Mouse (Mus musculus) testis, postnatal 14 days (tissue): Measurements from ENCODE around the gene Mn1.

Source experiments
- DNase-seq: peaks from one replicate; pipeline ENCODE4 v3.0.0; 2021; ENCODE audit warnings: low spot score

Mn1 gene

DNA sequence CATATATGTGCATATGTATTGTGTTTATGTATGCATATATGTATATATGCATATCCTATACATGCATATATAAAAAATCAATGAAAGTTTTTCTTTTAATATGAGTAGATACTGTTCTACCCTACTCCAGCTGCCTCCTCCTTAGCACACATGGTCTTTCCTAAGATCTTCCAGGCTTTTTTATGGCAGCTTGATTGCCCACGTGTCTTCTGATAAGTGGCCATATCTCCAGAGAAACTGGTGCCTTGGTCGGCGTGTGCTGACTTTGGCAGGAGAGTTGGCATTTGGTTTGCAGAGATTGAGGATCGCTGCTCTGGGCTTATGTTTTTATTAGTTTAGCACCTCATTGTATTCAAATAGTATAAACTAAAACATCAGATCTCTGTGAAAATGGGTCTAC, 68.7 kb downstream of the Mn1 start:
- DNase-seq, result no peak

DNA sequence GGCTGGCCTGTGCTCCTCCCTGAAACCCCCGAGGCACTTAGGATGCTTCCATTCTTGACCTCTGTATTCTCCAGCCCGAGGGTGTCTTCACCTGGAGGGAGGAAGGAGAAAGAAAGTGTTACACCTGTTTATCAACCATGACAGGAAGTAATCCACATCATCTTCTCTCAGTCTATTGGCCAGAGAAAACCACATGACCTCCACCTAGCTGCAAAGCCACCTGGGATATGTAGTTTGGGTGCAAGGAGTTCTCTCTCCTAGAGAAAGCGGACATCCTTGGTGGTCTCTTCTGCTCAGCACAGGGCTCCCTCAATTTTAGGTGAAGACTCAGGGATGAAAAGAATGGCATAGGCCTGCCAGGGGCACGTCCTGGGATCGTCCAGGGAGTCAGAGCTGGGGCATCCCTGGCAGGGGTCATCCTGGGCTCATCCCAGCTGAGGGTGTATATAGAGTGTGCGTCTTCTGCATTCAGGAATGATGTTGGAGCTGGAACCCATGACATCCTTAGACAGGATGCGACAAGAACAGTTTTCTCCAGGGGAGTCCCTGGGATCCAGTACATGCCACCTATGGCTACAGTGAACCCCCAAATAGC, 72.0 kb downstream of the Mn1 start:
- DNase-seq, result no peak

DNA sequence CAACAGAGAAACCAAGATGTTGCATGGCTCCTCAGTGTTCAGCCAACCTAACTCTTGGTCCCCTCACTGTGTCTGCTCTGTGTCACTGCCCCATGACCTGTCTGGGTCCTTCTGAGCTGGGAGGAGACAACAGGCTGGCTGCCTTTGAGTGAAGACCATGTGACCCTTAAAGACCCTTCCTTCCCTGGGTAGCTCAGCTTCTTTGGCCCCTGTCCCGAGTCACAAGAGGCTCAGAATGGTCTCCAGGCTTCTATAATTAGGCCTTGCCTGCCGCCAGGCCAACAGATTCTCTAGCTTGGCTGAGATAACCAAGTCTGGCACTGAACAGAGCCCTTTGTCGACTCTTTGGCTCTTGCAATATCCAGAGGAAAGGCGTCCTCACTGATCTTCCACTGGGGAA, 73.4 kb downstream of the Mn1 start:
- no peak for DNase-seq

DNA sequence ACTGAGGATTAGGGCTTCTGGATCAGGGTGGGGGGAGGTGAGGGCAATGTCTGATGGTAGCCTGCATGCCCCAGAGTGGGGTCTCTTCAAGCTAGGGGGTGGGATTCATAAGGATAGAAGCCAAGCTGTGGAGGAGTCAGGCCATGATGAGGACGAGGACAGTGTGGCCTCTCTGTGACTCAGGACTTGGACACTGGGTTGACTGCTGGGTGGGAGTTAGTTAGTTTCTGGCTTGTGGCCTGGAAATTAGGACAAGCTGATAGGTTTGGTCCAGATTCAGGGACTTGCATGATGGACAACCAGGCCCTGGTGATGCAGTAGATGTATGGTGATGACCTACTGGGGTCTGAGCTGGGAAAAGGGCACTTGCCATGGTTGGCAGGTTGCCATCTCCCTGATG, 74.3 kb downstream of the Mn1 start:
- DNase-seq, result no peak

DNA sequence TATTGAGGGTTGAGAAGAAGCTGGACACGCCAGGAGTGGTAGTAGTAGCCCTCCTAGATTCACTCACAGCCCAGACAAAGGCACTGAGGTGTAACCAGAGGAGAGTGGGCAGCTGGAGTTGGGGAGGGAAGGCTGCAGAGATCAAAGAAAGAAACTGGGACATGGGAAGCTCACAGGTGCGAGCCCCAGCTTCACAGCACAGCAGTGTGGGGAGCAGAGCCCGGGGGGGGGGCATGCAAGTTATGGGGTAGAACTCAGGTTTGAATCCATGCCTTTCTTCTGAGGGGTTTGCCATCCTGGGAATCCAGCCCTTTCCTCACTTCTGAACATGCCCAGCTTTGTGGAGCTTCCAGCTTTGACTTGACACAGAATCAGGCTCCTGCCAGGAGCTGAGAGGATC, 82.9 kb downstream of the Mn1 start:
- DNase-seq, result no peak

DNA sequence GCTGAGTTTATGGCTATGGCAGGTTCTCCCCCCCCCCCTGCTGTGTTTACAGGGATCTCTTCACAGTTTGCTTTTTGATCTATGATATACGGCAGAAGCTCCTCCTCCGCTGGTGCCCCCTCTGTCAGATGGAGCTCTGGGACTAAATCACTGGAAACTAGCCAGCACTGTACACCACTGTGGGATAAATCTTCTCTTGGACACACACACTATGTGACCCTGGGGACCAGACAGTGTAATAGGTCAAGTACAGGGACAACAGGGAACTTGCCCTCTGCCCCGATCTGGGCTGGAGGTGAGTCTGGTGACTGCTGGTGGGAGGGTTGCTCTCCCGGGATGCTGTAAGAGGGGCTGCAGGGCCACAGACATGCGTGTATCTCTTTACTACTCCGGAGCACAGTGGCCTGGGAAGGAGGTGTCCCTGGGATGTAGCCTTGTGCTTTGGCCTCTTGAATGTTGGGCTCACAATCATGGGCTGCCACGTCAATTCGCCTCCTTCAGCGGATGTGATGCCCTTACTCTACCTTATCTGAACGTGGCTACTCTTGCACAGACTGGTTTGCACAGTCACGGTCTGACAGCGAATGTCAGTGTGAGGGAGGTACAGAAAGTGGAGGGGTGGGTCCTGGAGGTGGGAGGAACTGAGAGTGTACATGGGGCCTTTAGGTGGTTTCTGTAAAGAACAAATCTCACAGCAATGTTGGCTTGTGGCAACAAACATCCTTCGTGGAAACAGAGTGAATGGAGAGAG, 84.7 kb downstream of the Mn1 start:
- DNase-seq, result no peak

DNA sequence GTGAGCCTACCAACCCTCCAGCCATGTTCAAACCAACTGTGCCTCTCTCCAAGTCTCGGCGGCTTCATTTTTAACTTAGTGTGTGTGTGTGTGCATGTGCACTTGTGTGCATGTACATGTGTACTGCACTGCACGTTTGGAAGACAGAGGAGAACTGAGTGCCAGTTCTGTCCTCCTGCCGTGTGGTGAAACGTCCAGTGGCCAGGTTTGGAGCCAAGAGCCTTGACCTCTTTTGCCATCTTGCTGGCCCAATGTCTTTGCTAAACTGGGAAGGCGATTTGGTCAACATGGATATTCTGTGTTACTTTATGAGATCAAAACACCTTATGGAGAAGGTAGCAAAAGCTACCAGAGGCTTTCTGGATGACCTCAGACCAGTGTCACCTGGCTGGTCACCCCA, 88.1 kb downstream of the Mn1 start:
- DNase-seq, result no peak

DNA sequence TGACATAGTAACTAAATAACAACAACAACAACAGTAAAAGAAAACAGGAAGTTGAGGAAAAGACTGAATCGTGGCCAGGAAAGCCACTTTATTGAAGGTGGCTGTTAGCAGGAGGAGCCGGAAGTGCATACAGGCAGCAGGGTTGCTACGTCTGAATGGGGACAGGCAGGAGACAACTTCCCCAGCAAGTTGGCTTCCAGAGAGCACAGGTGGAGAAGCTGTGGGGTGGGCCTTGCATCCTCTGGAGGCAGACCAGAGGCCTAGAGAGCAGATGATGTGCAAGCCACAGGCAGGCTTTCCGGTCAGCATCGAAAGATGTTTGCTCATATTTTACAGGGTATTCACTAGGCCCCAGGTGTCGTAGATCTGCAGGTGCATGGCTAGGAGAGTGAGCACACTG, 88.7 kb downstream of the Mn1 start:
- no peak for DNase-seq

DNA sequence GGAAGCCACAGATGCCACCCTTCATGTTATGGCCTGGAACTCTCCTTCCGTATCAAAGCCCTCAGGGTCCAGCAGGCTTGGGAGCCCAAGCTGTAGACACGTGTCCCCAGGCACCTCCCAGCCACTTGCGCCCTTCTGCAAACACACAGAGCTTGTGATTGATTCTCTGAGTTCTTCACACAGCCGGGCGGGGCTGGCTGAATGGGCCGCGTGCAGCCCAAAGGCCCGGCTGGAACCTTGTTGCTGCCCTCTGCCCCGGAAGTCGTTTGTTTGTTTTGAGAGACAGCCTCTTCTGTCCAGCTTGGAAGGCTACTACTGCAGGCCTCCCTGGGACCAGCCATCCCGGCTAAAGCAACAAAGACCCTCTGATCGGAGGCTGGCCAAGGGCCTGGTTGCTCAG, 89.2 kb downstream of the Mn1 start:
- no peak for DNase-seq
